Mouse (Mus musculus) lung, adult 18-20 months (tissue): Measurements from ENCODE around the gene Dglucy.

Experiments
- DNase-seq, 2 experiments: peaks; one replicate each; pipeline ENCODE4 v3.0.0; 2022; ENCODE audit warnings: mixed read lengths in 2 of 2

Dglucy gene

GRCm38 (mm10) chr12:100887801-100888258 is 109.0 kb downstream of the Dglucy start:
- DNase-seq = no peak

GRCm38 (mm10) chr12:100890548-100890947 is 111.7 kb downstream of the Dglucy start:
- no peak for DNase-seq

GRCm38 (mm10) chr12:100895504-100895903 is 116.6 kb downstream of the Dglucy start:
- DNase-seq = no peak

GRCm38 (mm10) chr12:100896661-100897060 is 117.8 kb downstream of the Dglucy start:
- no peak for DNase-seq

GRCm38 (mm10) chr12:100897736-100898650 is 119.1 kb downstream of the Dglucy start:
- no peak for DNase-seq

DNA sequence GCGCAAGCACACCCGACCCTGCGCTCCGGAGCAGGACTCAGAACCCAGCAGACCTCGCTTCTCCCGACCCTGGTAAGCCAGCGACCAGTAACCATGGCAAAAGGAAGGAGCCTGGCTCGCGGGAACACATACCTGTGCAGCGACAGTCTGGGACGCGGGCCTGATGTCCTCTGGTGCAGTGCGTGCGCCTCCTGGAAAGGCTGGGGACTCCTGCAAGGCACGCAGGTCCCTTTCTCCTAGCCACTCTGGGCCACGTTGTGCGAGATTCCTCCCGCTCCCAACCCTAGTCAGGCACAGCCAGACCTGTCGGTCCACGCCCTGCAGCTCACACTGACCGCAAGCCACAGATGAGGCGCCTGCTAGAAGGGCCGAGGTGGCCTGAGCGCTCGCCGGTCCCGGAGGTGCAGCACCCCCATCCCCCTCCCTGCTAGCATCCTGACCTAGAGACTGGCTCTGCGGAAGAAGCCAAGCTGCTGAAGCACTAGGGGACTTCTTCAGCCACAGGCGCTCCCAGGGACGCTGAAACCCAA is 120.3 kb downstream of the Dglucy start:
- peak in 1 of 2 experiments; percentile 20 for DNase-seq

- DNase-seq = no peak
These were observed 122.0 kb downstream of the Dglucy start for GRCm38 (mm10) chr12:100900901-100901300.

- DNase-seq = no peak
These were observed 122.5 kb downstream of the Dglucy start for GRCm38 (mm10) chr12:100901386-100901785.

DNA sequence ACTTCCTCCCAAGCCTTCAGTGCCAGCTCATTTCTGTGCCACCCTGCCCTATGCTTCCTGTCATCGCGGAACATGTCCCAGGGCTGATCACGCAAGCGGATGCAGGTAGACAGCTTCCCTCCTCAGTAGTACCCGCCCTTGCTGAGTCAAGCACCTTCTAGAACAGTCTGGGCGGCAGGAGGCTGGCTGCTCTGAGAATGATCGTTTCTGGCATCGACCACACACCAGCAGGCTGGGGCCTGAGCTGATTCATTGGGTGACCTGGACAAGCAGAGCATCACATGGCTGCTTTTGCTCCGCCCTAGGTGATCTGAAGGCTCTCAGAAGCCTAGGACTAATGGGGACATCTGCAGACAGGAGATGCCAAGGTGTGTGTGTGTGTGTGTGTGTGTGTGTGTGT is 124.9 kb downstream of the Dglucy start:
- peak; percentile 23 to 47 for DNase-seq

- DNase-seq = no peak
These were observed 128.0 kb downstream of the Dglucy start for GRCm38 (mm10) chr12:100906861-100907260.

DNA sequence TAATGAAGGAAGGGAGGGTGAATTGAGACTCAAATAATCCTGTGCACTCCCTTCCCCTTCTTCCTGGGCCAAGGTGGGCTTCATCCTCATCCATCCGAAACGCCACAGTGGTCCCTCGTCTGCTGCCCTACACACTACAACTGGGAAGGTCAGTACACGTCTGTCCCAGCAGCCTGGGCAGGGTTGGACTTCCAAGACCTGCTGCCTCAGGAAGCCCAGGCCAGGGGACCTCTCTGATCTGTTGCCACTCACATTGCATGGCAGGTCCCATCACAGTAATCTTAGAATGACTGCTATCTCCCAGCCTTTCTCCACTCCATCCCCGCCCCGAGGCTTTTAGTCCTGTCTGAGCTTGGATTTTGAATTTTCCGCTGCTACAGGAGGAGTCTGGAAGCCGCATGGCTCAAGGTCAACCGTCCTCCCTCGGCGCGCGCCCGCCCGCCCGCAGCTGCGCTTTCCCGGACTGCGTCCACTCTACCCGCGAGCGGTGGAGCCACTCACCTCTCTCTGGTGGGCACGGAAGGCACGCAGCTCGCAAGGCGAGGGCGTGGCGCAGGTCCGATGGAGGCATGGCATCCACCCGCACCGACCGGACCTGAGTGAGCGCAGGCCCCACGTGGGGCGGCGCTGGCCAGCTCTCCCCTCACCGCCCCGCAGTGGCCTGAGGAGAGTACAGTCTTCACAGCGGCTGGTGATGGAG is 128.9 kb downstream of the Dglucy start, which contains the start of gene Gpr68:
Gene Gpr68 (minus strand): TSS at position 601 of the 700 bp plus-strand sequence.
- DNase-seq = peak in 1 of 2 experiments; percentile 18

DNA sequence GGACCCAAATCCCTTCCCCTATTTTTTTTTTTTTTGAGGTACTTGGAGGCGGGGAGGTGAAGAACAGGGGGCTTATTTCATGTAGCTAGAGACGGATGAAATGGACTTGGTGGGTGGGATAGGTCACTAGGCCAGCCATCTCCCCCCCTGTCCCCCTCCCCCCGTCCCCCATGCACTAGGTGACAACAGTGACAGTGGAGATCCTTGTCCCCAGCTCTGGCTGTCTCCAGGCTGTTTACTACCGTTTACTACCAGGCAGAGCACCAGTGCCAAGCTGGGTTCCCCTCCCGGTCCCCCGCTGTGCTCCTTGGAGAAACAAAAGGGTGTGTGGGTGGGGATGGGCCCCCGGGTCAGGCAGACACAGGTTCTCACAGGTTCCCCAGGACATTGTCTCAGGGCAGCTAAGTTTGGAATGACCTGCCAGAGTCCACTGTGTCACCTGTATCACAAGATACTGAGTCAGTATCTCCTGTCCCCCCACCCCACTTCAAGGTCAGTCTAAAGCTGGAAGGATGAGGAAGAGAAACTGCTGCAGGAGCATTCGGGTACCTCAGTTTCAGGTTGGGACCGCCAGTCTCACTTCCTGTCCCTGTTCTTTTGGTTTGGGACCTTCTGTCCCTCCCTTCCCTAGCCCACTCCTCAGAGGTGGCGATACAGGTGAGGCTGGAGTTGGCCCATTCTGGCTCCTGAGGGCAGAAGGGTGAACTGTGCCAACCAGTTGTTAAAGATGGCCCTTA is 129.6 kb downstream of the Dglucy start:
- no peak for DNase-seq

GRCm38 (mm10) chr12:100909765-100910164 is 130.9 kb downstream of the Dglucy start:
- DNase-seq = no peak

DNA sequence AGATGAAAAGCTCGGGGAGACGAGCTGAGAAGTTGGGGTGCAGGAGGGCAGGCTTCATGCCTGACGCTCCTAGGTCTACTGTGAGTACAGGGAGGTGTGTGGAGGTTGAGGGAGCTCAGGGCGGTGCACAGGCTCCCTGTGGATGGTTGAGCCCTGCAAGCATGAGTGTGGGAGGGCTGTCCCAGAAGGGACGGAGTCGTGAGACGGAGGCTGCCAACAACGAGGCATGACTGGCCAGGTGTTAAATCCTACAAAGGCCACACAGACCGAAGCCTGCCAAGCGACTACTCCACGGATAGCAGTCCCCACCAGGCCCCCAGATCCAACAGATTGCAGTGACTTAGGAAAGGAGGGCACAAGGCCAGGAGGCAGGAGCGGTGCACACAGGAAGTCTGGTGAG is 131.9 kb downstream of the Dglucy start:
- DNase-seq = no peak

DNA sequence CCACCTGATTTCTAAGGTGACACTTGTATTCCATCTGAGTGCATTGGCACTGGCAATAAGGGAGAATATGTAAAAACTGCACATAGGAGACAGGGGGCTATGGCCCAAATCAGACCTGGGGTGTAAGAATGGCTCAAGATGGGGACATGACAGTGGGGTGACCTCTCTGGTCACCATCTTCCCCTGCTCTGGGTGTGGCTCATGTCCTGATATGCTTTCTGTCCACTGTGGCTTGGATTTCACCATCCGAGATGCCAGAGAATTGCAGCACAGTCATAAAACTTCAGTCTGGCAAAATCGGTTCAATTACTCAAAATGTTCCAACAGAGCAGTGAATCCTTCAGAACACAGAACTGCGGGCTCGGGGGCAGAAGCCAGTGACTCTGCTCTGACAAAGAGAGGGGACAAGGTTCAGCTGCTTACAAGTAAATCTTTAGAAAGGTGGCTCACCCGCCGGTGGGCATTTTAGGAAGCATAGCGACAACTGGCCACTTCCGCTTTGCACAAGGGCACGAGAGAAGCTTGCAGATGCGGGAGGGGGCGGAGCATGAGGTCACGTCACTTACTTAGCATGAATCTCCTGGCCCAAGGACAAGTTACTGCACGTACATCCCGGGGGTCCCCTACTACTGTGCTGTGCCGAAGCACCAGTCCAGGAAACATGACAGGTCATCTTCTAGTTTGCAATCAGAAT is 145.9 kb downstream of the Dglucy start:
- no peak for DNase-seq

DNA sequence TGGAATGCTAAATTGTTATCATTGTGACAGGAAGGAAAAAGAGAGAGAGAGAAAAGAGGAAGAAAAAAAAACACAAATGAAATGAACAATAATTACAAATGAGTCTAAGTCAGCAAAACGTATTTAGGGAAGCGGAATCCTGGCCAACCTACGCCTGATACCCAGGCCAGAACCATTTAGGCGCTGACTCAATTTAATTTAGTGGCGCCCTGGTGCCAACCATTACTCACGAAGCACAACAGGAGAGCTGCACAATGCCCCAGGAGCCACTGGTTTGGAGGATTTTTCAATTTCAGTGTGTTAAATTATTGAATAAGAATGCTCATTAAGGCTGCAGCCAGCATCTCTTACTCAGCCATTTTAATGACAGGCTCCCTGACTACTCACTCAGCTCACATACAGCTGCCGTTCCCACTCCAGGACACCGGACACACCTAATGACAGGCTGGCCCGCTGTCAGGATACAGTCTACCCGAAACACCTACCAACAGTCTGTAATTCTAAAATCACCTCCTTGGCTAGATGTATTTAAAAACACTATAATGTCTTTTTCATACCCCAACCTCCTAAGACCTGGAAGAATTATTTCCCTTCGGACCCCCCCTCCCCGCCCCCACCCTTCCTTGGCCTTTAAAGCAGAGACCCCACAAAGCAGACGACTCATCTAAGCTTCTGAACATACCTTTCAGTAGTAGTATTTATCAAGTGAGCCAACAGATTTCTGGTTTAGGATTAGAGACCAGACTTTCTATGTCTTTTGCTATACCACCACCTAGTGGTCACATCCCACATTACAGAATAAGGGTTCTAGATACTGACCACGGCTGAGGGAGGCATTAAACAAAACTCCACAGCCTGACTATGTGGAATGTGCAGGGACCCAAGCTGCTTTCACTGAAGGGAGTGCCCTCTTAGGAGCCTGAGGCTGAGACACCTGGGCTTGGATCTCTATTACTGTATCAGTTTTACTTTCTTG is 147.1 kb downstream of the Dglucy start:
- peak in 1 of 2 experiments; percentile 58 for DNase-seq

GRCm38 (mm10) chr12:100928286-100928685 is 149.4 kb downstream of the Dglucy start:
- no peak for DNase-seq

DNA sequence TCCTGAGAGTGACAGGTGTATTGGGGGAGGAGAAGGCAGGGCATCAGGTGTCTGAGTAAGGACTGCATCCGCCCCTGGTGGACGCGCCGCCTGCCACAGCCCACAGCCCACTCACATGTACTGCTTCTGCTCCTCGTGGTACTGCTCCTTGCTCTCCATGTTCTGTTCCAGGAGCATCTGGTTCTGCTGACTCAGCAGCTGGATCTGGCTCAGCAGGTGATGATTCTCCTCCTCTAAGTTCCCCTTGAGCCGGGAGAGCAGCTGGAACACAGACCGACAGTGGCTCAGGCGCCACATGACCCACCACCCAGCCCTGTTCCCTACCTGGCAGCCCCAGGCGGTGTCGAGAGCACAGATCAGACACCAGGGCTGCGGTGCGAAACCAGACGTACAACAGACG is 152.8 kb downstream of the Dglucy start:
- no peak for DNase-seq

DNA sequence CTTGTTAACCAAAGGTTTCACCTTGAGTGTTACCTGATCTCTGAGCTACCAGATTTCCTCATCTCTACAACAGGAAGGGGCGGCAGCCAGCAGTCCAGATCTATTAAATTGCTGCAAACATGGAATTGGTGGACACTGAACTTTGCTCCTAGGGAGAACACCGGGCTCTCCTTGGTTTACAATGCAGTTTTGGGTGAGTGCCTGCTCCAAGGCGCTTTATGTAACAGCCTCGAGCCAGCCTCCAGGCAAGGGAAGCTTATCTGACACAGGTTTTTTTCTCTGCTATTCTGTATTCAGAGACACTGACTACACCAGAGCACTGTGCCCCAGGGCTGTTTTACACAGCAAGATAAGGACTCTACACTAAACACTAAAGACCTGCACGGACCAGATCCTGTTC is 155.9 kb downstream of the Dglucy start:
- DNase-seq = no peak

DNA sequence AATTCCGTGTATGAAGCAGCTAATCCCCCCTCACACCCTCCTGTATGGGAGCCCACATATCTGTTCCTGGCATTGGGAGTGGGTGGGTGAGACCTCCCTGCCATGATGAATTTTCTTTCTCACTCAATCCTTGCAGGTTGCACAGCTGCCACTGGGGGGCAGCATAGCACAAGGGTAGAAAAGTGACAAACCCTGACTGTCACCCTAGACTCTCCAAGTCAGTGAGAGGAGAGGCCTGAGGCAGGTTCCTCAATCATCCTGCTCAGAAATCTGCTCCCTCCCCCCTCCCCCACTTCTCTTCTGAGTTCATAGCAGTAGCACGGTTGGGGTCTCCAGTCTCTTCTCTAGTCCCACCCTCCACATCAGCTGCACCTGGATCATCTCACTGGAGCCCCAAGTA is 157.3 kb downstream of the Dglucy start:
- DNase-seq = peak; percentile 63 to 68

DNA sequence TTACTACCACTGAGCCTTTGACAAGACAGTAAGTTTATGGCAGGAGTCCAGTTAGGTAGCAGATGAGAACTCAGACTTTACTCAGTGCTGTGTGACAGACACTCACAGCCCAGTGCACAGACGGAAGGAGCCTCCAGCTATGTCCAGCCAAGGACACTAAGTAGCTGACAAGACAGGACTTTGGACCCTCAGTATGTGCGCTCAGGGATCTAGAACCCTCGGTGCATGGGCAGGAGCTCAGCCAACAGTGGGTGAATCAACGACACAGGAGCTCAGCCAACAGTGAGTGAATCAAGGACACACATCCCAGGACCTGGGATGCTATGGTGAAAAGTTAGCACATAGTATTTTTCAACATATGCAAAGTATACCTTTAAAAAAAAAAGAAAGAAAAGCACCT is 157.9 kb downstream of the Dglucy start:
- DNase-seq = no peak
